ENCODE assay signal across 8 mouse cellular contexts in genomic region chr17:87044364-87044763, GRCm38 (mm10). TPM values are rescaled to one million over a fixed set of nuclear protein-coding genes. Genes with fewer than 3 reads are reported as not detected.
A peak's percentile ranks its signal among the peaks of the same experiment; 100 is the strongest.
DNase-seq lines count a peak whose midpoint lies in the region; ATAC-seq and TF ChIP-seq lines count a peak whose summit lies in the region.

No protein-coding gene starts in this region.

- peak; percentile 80 for DNase-seq in T-cell, adult 2 months (ENCODE audit: low spot score)
- DNase-seq in cerebellum, postnatal 25 days, result peak; percentile 88 to 96
- peak; percentile 88 to 95 for DNase-seq in frontal cortex, postnatal 36 days (ENCODE audit: low spot score in 2 of 2)
- peak; percentile 99 for DNase-seq in hindlimb bud, embryonic 11.5 days (ENCODE audit: extremely low spot score, low read depth, low spot score)
- DNase-seq in left cerebral cortex, adult 2 months (ENCODE audit: extremely low spot score in 1 of 2, low spot score in 2 of 2), result peak; percentile 89 to 92
- peak; percentile 88 for DNase-seq in right cerebral cortex, adult 18-20 months
- DNase-seq in urinary bladder, adult 2 months (ENCODE audit: low spot score), result peak; percentile 55

- H3K4me3 ChIP-seq in left cerebral cortex, adult 2 months, result no peak overlapping the region

- TF ChIP-seq CTCF in left cerebral cortex, adult 2 months (IDR thresholded peaks at IDR 0.05), result no peak; the same call in none of the 2 replicates

- intact Hi-C loops in left cerebral cortex, adult 2 months (cut with DNase I), result loop anchor here (2.0 to 5.0 kb wide), 6 partner anchors 63 to 528 kb away; partner anchors contain the start of genes Rhoq and Socs5

- peak; percentile 100 for ATAC-seq in megakaryocyte, adult 5-6 weeks (ENCODE audit: poor library complexity, severe bottlenecking)

- no peak overlapping the region for H3K27ac ChIP-seq in left cerebral cortex, adult 2 months

RNA-seq across cellular contexts. Expression of gene Cript, which starts 19.0 kb away (rescaled TPM):
- total RNA-seq in left cerebral cortex, adult 2 months (2021), result 10 to 100 TPM; 62.1 to 64.1 TPM
- total RNA-seq in megakaryocyte, adult 5-6 weeks (2015), result 135 and 148 TPM in 2 replicates
- total RNA-seq in megakaryocyte, adult 5-6 weeks (2017), result 71.6 and 93.9 TPM in 2 replicates
- 63.6 and 68.5 TPM in 2 replicates for polyA plus RNA-seq in urinary bladder, adult 2 months (2012; rRNA removed)

RNA-seq across cellular contexts. Expression of gene Pigf, which starts 19.2 kb away (rescaled TPM):
- 10 to 100 TPM; 18.9 to 21.3 TPM for total RNA-seq in left cerebral cortex, adult 2 months (2021)
- 21.6 and 25.4 TPM in 2 replicates for total RNA-seq in megakaryocyte, adult 5-6 weeks (2015)
- 27.7 and 32.1 TPM in 2 replicates for total RNA-seq in megakaryocyte, adult 5-6 weeks (2017)
- polyA plus RNA-seq in urinary bladder, adult 2 months (2012; rRNA removed), result 25.2 and 36.2 TPM in 2 replicates
